Mouse (Mus musculus) E14TG2a.4 (cell line): ENCODE results near the gene Dlgap3.

Source experiments
- CTCF ChIP-seq: conservative IDR thresholded peaks from 2 replicates; pipeline ENCODE4 v1.5.1; 2014; ENCODE audit warnings: low read length
- NANOG ChIP-seq: IDR thresholded peaks from 2 replicates; pipeline ENCODE4 v1.6.1; 2014; ENCODE audit warnings: borderline replicate concordance, low read length, mixed read lengths

- TF ChIP-seq CTCF (no peak), NANOG (no peak)
Observed at GRCm38 (mm10) chr4:127251963-127252585, 83.1 kb downstream of the Dlgap3 start.
